Mouse (Mus musculus) heart, embryonic 16.5 days (tissue): ENCODE data around the gene Utp4. TPM values are rescaled to one million over a fixed set of nuclear protein-coding genes. Genes with fewer than 3 reads are reported as not detected.
"Not testable (repeated sequence)": the region's sequence is repeated elsewhere in the genome, so short reads cannot be mapped to it uniquely, and the experiment has no call there.

Experiments
- ATAC-seq: fragments of 200-750 bp; cut with Nextera tagmentation; replicated peaks from 2 replicates; pipeline ENCODE4 v1.8.0; 2017; ENCODE audit warnings: moderate number of reproducible peaks; ENCODE audit not compliant: insufficient read depth, low FRiP score; ENCODE audit errors: extremely low read depth
- H3K27ac ChIP-seq: fragments of 300-500 bp; sonication (generic); 2 replicates; pipeline ENCODE4 v1.5.1; 2014; ENCODE audit warnings: mild to moderate bottlenecking, low read length, control low read depth, moderate library complexity
- H3K27me3 ChIP-seq: fragments of 300-500 bp; sonication (generic); 2 replicates; pipeline ENCODE4 v1.6.1; 2014; ENCODE audit warnings: low read length, mixed read lengths; ENCODE audit not compliant: control insufficient read depth, insufficient read depth
- H3K36me3 ChIP-seq: fragments of 300-500 bp; sonication (generic); 2 replicates; pipeline ENCODE4 v1.6.1; 2014; ENCODE audit not compliant: control insufficient read depth, insufficient read depth
- H3K4me1 ChIP-seq: fragments of 300-500 bp; sonication (generic); 2 replicates; pipeline ENCODE4 v1.6.1; 2014; ENCODE audit warnings: low read length, mixed read lengths; ENCODE audit not compliant: control insufficient read depth, insufficient read depth
- H3K4me2 ChIP-seq: fragments of 300-500 bp; sonication (generic); 2 replicates; pipeline ENCODE4 v1.6.1; 2014; ENCODE audit warnings: low read depth, mild to moderate bottlenecking, control low read depth, low read length
- H3K4me3 ChIP-seq: fragments of 300-500 bp; sonication (generic); 2 replicates; pipeline ENCODE4 v1.5.1; 2014; ENCODE audit warnings: mild to moderate bottlenecking, control low read depth, low read length
- H3K9ac ChIP-seq: fragments of 300-500 bp; sonication (generic); 2 replicates; pipeline ENCODE4 v1.6.1; 2014; ENCODE audit warnings: low read length, control low read depth
- H3K9me3 ChIP-seq: fragments of 300-500 bp; sonication (generic); replicated peaks from 2 replicates; pipeline ENCODE4 v1.6.1; 2016; ENCODE audit warnings: low read length; ENCODE audit not compliant: control insufficient read depth
- WGBS: fragments of 180-500 bp; shearing (Covaris S2); extraction: QIAGEN DNeasy Blood & Tissue Kit; methylation state at CpG from one replicate; pipeline ENCODE4 v1.1.7; 2014; 5-methylcytosine and 5-hydroxymethylcytosine counted together
- polyA plus RNA-seq: library from polyadenylated mRNA; unstranded; fragments of >200 nt; fragmentation: Nextera tagmentation; extraction: Ambion mirVana; gene quantifications from 2 replicates; pipeline ENCODE4 v1.2.1, GENCODE M21; 2015

Gene Utp4
- polyA plus RNA-seq, 1 experiment from 2014 or later: 48.1 TPM

DNA sequence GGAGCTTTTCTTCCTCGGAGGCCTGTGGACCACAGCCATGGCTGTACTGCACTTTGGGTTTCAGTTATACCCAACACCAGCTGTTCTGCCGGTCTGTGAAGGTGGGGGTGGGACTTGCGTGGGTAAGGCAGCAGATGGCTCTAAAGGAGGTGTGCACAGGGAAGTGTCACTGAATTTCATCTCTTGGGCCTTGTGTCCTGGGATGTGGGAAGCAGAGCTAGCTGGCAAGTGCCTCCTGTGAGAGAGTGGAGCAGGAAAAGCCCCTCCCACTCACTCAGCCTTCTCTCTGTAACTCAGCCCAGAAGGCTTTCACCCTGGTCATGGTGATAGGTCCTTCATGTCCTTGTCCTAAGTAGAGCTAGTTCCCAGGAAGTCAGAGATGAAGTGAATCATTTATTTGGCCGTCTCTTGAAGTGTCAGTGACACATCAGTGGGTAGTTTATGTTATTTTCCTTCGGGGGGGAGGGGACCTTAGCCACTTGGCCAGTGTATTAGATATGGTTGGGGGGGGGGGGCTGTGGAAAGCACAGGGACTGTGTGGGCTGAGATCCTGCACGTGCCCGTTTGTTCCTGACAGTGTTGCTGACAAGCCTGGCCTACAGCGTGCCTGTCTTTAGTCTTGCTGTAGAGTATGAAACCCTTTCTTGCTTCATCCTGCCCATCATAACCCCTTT lies 26.4 kb downstream of the Utp4 start:
- no peaks in the 10 kb centered on the region for H3K4me1 ChIP-seq
- H3K4me3 ChIP-seq: no peak overlapping the region
- no peak for ATAC-seq
- H3K27me3 ChIP-seq: no peaks in the 10 kb centered on the region
- no peaks in the 10 kb centered on the region for H3K9me3 ChIP-seq
- WGBS: 79% methylated on average over 8 of the region's 8 CpGs
- no peak overlapping the region for H3K9ac ChIP-seq
- no peak overlapping the region for H3K4me2 ChIP-seq
- H3K27ac ChIP-seq: no peak overlapping the region
- peaks cover 66% of the 10 kb centered on the region for H3K36me3 ChIP-seq

DNA sequence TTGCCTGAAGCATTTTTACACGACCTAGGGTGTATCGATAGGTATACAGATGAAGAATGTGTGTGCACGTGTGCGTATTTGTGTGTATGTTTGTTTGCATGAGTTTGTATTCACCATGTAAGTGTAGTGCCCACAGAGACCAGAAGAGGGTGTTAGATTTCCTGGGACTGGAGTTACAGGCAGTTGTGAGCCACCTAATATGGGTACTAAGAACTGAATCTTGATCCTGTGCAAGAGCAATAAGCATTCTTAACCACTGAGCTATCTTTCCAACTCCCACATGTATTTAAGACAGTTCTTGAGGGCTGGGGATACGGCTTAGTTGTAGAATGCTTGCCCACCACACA lies 26.9 kb downstream of the Utp4 start:
- H3K4me3 ChIP-seq: no peak overlapping the region
- H3K4me2 ChIP-seq: no peak overlapping the region
- ATAC-seq: no peak
- peaks cover 61% of the 10 kb centered on the region for H3K36me3 ChIP-seq
- no peaks in the 10 kb centered on the region for H3K27me3 ChIP-seq
- no peaks in the 10 kb centered on the region for H3K4me1 ChIP-seq
- H3K9ac ChIP-seq: no peak overlapping the region
- 93% methylated on average over 5 of the region's 5 CpGs for WGBS
- H3K9me3 ChIP-seq: no peaks in the 10 kb centered on the region
- H3K27ac ChIP-seq: no peak overlapping the region

DNA sequence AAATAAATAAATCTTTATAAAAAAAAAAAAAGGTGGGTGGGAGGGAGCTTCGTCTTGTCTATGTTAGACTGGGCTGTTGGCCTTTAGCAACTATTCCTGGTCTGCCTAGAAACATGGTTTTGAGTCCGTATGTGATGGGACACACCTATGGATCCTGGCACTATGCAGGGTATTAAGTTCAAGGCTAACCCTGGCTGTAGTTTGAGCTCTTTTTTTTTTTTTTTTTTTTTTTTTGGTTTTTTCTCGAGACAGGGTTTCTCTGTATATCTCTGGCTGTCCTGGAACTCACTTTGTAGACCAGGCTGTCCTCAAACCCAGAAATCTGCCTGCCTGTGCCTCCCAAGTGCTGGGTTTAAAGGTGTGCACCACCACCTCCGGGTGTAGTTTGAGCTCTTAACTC lies 30.6 kb downstream of the Utp4 start:
- H3K27me3 ChIP-seq: no peaks in the 10 kb centered on the region
- H3K4me3 ChIP-seq: no peak overlapping the region
- 82% methylated on average over 4 of the region's 4 CpGs for WGBS
- H3K4me2 ChIP-seq: no peak overlapping the region
- H3K4me1 ChIP-seq: no peaks in the 10 kb centered on the region
- ATAC-seq: no peak
- no peak overlapping the region for H3K9ac ChIP-seq
- no peaks in the 10 kb centered on the region for H3K9me3 ChIP-seq
- H3K27ac ChIP-seq: peak overlapping the region; percentile 49
- peaks cover 32% of the 10 kb centered on the region for H3K36me3 ChIP-seq

DNA sequence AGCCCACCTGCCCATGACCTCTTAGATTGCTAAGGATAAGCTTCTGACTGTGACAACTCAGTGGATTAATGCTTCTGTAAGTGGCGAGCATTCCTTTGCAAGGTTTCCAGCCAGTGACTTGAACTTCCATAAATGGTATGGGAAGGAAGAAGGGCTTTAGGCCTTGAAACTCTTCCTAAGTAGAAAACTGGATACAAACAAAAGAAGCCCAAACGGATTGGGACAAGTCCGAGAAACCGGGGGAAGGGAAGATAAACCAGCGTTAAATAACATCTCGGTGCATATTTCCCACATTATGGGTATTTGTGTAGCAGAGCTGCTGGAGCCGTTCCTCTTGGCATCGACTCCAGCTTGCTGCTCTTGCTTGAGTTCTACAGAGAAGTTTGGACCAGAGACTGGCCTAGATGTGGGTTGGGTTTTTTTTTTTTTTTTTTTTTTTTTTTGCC lies 31.5 kb downstream of the Utp4 start:
- no peaks in the 10 kb centered on the region for H3K9me3 ChIP-seq
- no peak overlapping the region for H3K4me2 ChIP-seq
- H3K4me1 ChIP-seq: no peaks in the 10 kb centered on the region
- H3K27me3 ChIP-seq: no peaks in the 10 kb centered on the region
- H3K27ac ChIP-seq: peak overlapping the region; percentile 49; the same call in 1 of the 2 replicates
- H3K9ac ChIP-seq: no peak overlapping the region
- 58% methylated on average over 8 of the region's 8 CpGs for WGBS
- H3K4me3 ChIP-seq: no peak overlapping the region
- no peak for ATAC-seq
- peaks cover 23% of the 10 kb centered on the region for H3K36me3 ChIP-seq

DNA sequence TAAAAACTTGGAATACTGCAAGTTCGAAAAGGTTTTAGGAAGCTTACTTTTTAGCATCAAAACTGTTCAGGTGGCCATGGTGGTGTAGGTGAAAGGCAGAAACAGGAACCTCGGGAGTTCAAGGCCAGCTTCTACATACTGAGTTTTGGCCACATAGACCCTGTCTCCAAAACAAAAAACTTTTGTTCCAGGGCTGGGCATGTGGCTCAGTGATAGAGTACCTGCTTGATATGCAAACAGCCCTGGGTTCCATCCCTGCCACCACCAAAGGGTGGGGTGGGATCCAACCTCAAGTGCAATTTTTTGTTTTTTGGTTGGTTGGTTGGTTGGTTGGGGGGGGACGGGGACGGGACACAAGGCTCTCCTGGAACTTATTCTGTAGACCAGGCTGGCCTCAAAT lies 32.0 kb downstream of the Utp4 start:
- Histone ChIP-seq H3K27ac (0 out of 2 replicates have a peak overlapping the region, but pooled peaks have one; percentile 20), H3K4me2 (no peak overlapping the region), H3K9ac (no peak overlapping the region), H3K36me3 (peaks cover 18% of the 10 kb centered on the region), H3K4me3 (no peak overlapping the region), H3K4me1 (no peaks in the 10 kb centered on the region), H3K9me3 (no peaks in the 10 kb centered on the region), H3K27me3 (no peaks in the 10 kb centered on the region)
- no peak for ATAC-seq
- 84% methylated on average over 4 of the region's 4 CpGs for WGBS

DNA sequence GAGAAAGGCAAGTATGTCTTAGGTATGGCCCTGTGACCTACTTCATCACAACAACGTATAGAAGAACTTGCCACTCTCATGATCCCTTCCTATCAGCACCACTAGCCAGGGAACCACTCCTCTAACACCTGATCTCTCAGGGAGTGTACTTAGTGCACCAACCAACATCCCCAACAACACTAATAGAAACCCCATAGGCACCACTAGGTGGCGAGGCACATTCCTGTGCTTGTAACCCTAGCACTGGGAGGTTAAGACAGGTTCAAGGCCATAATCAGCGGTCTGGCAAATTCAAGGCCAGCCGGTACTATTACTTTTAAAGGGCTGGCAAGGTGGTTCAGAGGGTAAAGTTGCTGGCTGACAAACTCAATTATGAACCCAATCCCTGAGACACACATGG lies 33.8 kb downstream of the Utp4 start:
- Histone ChIP-seq H3K4me1 (peaks cover 2% of the 10 kb centered on the region), H3K27ac (no peak overlapping the region), H3K4me3 (no peak overlapping the region), H3K9ac (no peak overlapping the region), H3K9me3 (no peaks in the 10 kb centered on the region), H3K27me3 (no peaks in the 10 kb centered on the region), H3K36me3 (peaks cover 11% of the 10 kb centered on the region), H3K4me2 (no peak overlapping the region)
- no peak for ATAC-seq
- 56% methylated on average over 4 of the region's 4 CpGs for WGBS

DNA sequence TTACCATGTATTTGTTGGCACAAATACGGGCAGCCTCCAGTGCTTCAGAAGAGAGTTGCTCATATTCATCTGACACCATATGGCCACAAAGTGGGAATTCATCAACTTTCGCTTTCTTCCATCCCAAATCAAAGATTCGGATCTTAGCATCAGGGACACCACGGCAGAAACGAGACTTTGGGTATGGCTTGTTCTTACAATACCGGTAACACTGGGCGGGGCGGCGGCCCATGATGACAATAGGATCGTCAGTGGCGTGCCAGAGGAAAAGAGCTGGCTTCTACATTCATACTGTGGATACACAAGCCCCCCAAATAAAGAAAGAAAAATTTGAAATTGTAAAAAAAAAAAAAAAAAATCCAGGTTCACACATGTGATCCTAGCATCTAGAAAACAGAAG lies 34.7 kb downstream of the Utp4 start:
- H3K27ac ChIP-seq, H3K9me3 ChIP-seq, H3K9ac ChIP-seq, H3K4me1 ChIP-seq, H3K4me3 ChIP-seq, H3K4me2 ChIP-seq, H3K36me3 ChIP-seq, H3K27me3 ChIP-seq, ATAC-seq: not testable (repeated sequence)
- 95% methylated on average over 10 of the region's 11 CpGs for WGBS

DNA sequence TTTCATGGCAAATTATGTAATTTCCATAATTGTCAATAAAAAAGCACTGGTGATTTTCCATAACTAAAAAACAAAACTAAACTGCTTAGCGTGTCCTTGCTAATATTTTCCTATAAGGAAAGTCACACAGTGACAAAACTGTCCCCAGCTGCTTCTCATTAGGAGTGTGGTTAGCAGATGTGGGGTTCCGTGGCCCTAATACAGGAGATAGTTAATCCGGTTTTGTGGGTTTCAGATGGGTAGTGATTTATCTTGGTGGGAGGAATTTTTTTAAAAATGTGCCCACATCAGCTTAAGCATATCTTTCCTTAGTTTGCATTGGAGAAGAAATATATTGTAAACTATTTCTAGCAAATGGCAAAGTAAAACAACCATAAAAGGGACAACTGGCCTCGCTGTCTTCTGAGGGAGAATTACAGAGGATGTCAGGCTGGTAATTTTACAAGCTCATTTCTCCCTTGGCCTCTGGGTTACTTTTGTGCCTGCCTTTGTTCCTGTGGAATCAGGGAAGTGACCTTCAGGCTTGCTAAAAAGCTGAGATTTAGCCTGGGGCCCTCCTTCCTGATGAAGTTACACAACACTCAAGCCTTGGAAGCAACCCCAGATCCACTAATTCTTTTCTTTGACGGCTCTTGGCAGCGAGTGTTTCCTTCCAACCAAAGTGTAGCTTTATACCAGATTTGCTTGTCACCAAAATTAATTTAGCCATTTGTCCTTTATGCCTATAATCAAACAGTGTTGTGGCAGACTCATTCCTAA lies 35.9 kb downstream of the Utp4 start:
- H3K27me3 ChIP-seq: no peaks in the 10 kb centered on the region
- no peak overlapping the region for H3K9ac ChIP-seq
- no peaks in the 10 kb centered on the region for H3K9me3 ChIP-seq
- ATAC-seq: no peak
- H3K36me3 ChIP-seq: no peaks in the 10 kb centered on the region
- H3K4me2 ChIP-seq: no peak overlapping the region
- WGBS: 50% methylated on average over 6 of the region's 6 CpGs
- no peak overlapping the region for H3K4me3 ChIP-seq
- H3K4me1 ChIP-seq: peaks cover 8% of the 10 kb centered on the region
- peak overlapping the region; percentile 70 for H3K27ac ChIP-seq

DNA sequence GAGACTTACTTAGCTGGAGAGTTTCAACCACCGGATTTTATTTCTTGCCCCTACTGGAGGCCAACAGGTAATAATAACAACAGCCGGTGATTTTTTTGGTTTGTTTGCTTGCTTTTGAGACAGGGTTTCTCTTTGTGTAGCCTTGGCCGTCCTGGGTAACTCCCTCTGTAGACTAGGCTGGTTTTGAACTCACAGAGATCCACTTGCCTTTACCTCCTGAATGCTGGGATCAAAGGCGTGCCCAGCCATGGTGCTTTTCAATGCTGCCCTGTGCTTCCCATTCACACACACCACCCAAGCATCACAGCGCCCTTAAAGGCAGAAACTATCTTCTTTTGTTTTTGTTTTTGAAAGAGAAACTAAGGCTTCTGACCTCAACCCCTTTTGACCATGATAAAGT lies 36.5 kb downstream of the Utp4 start:
- Histone ChIP-seq H3K4me2 (no peak overlapping the region), H3K4me3 (no peak overlapping the region), H3K4me1 (peaks cover 8% of the 10 kb centered on the region), H3K9me3 (no peaks in the 10 kb centered on the region), H3K27ac (peak overlapping the region; percentile 70), H3K27me3 (no peaks in the 10 kb centered on the region), H3K9ac (no peak overlapping the region), H3K36me3 (no peaks in the 10 kb centered on the region)
- 81% methylated on average over 5 of the region's 5 CpGs for WGBS
- ATAC-seq: no peak
